In the genomic region with DNA sequence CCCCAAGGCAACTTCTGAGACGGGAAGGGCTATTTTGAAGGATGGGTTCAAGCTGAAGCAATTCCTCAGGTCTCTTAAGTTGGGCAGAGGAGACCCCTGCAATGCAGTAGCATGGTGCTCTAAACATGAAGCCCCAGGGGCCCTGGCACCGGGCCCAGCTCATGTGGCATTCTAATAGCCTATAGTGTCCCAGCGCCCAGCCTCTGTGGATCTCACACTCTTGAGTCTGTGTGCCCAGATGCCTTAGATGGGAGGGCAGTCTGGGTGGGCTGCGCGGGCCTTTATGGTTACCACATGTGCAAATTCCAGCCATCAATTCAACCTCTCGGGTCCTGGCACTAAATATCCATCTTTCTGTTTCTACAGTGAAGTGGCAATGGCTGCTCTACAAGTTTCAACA, we compare ENCODE assay signal across 10 mouse cellular contexts. TPM values are rescaled to one million over a fixed set of nuclear protein-coding genes. Genes with fewer than 3 reads are reported as not detected.
DNase-seq lines count a peak whose midpoint lies in the region; ATAC-seq and TF ChIP-seq lines count a peak whose summit lies in the region.
"Had no signal": no experiment of that assay in that cellular context is flagged by ENCODE, and none has a peak within 500 bp of the region (broad histone marks: within the 10 kb centered on the region; RNA-seq: fewer than 3 reads in every experiment).

No protein-coding gene starts in this region.

- no peaks in the 10 kb centered on the region for H3K36me3 ChIP-seq in forebrain, embryonic 11.5 days (ENCODE audit: control insufficient read depth, insufficient read depth, low read length)
- H3K36me3 ChIP-seq in forebrain, embryonic 16.5 days (ENCODE audit: control insufficient read depth, insufficient read depth) = no peaks in the 10 kb centered on the region
- no peaks in the 10 kb centered on the region for H3K36me3 ChIP-seq in midbrain, embryonic 12.5 days
- no peaks in the 10 kb centered on the region for H3K36me3 ChIP-seq in midbrain, postnatal 0 days (ENCODE audit: insufficient read depth, low read length)

- H3K27me3 ChIP-seq in forebrain, embryonic 11.5 days (ENCODE audit: control insufficient read depth, insufficient read depth, low read length) = no peaks in the 10 kb centered on the region
- H3K27me3 ChIP-seq in forebrain, embryonic 16.5 days (replicated peaks; ENCODE audit: control insufficient read depth, insufficient read depth, low read length) = no peaks in the 10 kb centered on the region
- peaks cover 29% of the 10 kb centered on the region for H3K27me3 ChIP-seq in midbrain, embryonic 12.5 days
- no peaks in the 10 kb centered on the region for H3K27me3 ChIP-seq in midbrain, postnatal 0 days (ENCODE audit: insufficient read depth, low read length)

- DNase-seq in forebrain, embryonic 11.5 days (ENCODE audit: low spot score) = no peak
- no peak for DNase-seq in midbrain, postnatal 0 days (ENCODE audit: low spot score)
- peak; percentile 71 for DNase-seq in forelimb bud, embryonic 11.5 days (ENCODE audit: low read depth, low spot score)
- DNase-seq in neural tube, embryonic 10.5 days (ENCODE audit: extremely low spot score, low spot score) = peak; percentile 39
- no peak for DNase-seq in cerebellum, adult 9-11 months
- no peak for DNase-seq in left cerebral cortex, postnatal 36 days (ENCODE audit: low spot score in 2 of 2)
- DNase-seq: cerebellum, postnatal 25 days; lung, adult 2 months had no signal

- H3K9ac ChIP-seq in forebrain, embryonic 11.5 days (ENCODE audit: low read length) = peak overlapping the region; percentile 5
- no peak overlapping the region for H3K9ac ChIP-seq in forebrain, embryonic 16.5 days (replicated peaks; ENCODE audit: low read depth, low read length)
- no peak overlapping the region for H3K9ac ChIP-seq in midbrain, embryonic 12.5 days (replicated peaks)
- H3K9ac ChIP-seq in midbrain, postnatal 0 days (replicated peaks; ENCODE audit: low read length, poor library complexity, severe bottlenecking) = no peak overlapping the region

- no peaks in the 10 kb centered on the region; the same call in 1 of the 2 replicates for H3K4me1 ChIP-seq in forebrain, embryonic 11.5 days (replicated peaks; ENCODE audit: control insufficient read depth, insufficient read depth, low read length)
- peaks cover 13% of the 10 kb centered on the region for H3K4me1 ChIP-seq in forebrain, embryonic 16.5 days (replicated peaks; ENCODE audit: control insufficient read depth, insufficient read depth, low read length)
- H3K4me1 ChIP-seq in midbrain, embryonic 12.5 days = peaks cover 15% of the 10 kb centered on the region
- no peaks in the 10 kb centered on the region for H3K4me1 ChIP-seq in midbrain, postnatal 0 days (ENCODE audit: insufficient read depth, low read length)

- TF ChIP-seq CTCF in midbrain, postnatal 0 days (IDR thresholded peaks at IDR 0.05) = no peak

- ATAC-seq in forebrain, embryonic 11.5 days (replicated peaks; ENCODE audit: low FRiP score) = no peak
- ATAC-seq in forebrain, embryonic 16.5 days = no peak
- ATAC-seq in midbrain, embryonic 12.5 days (ENCODE audit: low FRiP score, low read depth) = no peak
- ATAC-seq in midbrain, postnatal 0 days (ENCODE audit: low FRiP score) = no peak

- no peak overlapping the region for H3K4me2 ChIP-seq in forebrain, embryonic 11.5 days (ENCODE audit: low read depth, low read length, severe bottlenecking)
- no peak overlapping the region for H3K4me2 ChIP-seq in forebrain, embryonic 16.5 days (ENCODE audit: low read length)
- peak overlapping the region; percentile 99; the same call in 1 of the 2 replicates for H3K4me2 ChIP-seq in midbrain, embryonic 12.5 days (replicated peaks)
- H3K4me2 ChIP-seq in midbrain, postnatal 0 days (ENCODE audit: low read depth, low read length, poor library complexity, severe bottlenecking) = no peak overlapping the region

- H3K4me3 ChIP-seq in forebrain, embryonic 11.5 days (ENCODE audit: low read depth, low read length) = no peak overlapping the region
- no peak overlapping the region for H3K4me3 ChIP-seq in forebrain, embryonic 16.5 days (replicated peaks; ENCODE audit: low read length)
- no peak overlapping the region for H3K4me3 ChIP-seq in midbrain, embryonic 12.5 days
- H3K4me3 ChIP-seq in midbrain, postnatal 0 days (ENCODE audit: low read depth, low read length) = no peak overlapping the region

- no peak overlapping the region for H3K27ac ChIP-seq in forebrain, embryonic 11.5 days (ENCODE audit: low read depth, low read length)
- no peak overlapping the region for H3K27ac ChIP-seq in forebrain, embryonic 16.5 days (ENCODE audit: low read length)
- H3K27ac ChIP-seq in midbrain, embryonic 12.5 days (replicated peaks) = no peak overlapping the region
- H3K27ac ChIP-seq in midbrain, postnatal 0 days (ENCODE audit: low read depth, low read length) = no peak overlapping the region

- intact Hi-C loops in left cerebral cortex, postnatal 36 days (cut with DNase I) = no loop called here

- no peaks in the 10 kb centered on the region for H3K9me3 ChIP-seq in forebrain, embryonic 11.5 days (ENCODE audit: control insufficient read depth, low read length)
- H3K9me3 ChIP-seq in forebrain, embryonic 16.5 days (ENCODE audit: control insufficient read depth, low read length) = no peaks in the 10 kb centered on the region
- no peaks in the 10 kb centered on the region for H3K9me3 ChIP-seq in midbrain, embryonic 12.5 days
- no peaks in the 10 kb centered on the region for H3K9me3 ChIP-seq in midbrain, postnatal 0 days (ENCODE audit: low read length)

- WGBS in forebrain, embryonic 11.5 days = 55% methylated on average over 6 of the region's 6 CpGs
- WGBS in forebrain, embryonic 16.5 days = 29% methylated on average over 6 of the region's 6 CpGs
- WGBS in midbrain, embryonic 12.5 days = 60% methylated on average over 6 of the region's 6 CpGs
- WGBS in midbrain, postnatal 0 days = 61% methylated on average over 6 of the region's 6 CpGs

RNA-seq across cellular contexts. Expression of gene Tns3, which starts 38.9 kb away (rescaled TPM):
- 8.5 and 8.8 TPM in 2 replicates for polyA plus RNA-seq in forebrain, embryonic 11.5 days (2014; fragmentation: Nextera tagmentation; extraction: Ambion mirVana)
- polyA plus RNA-seq in forebrain, embryonic 16.5 days (2015; fragmentation: Nextera tagmentation; extraction: Ambion mirVana) = 8.8 TPM in 2 replicates
- polyA plus RNA-seq in midbrain, embryonic 12.5 days (2016; fragmentation: Nextera tagmentation; extraction: Ambion mirVana) = 8.5 and 11.8 TPM in 2 replicates
- 33.3 and 38.7 TPM in 2 replicates for total RNA-seq in midbrain, postnatal 0 days (2014; rRNA removed)
- polyA plus RNA-seq in midbrain, postnatal 0 days (2015; fragmentation: Nextera tagmentation; extraction: Ambion mirVana) = 4.7 and 4.9 TPM in 2 replicates
- 10 to 100 TPM; 36.9 to 39.4 TPM for total RNA-seq in left cerebral cortex, postnatal 36 days (2021)

Comparison
In these comparisons a context has a peak if more than half of its experiments do, and no peak if none do; other contexts are left out.
1. DNase-seq: peak in forelimb bud, embryonic 11.5 days (single experiment) and neural tube, embryonic 10.5 days (single experiment); none in forebrain, embryonic 11.5 days (single experiment), midbrain, postnatal 0 days (single experiment), cerebellum, adult 9-11 months (single experiment) and left cerebral cortex, postnatal 36 days (0 of 2).